Mouse (Mus musculus) lung, embryonic 16.5 days (tissue): ENCODE measurements around the gene Amz2. TPM values are rescaled to one million over a fixed set of nuclear protein-coding genes. Genes with fewer than 3 reads are reported as not detected.
"Not testable (repeated sequence)": the region's sequence is repeated elsewhere in the genome, so short reads cannot be mapped to it uniquely, and the experiment has no call there.

Experiments used
- ATAC-seq: fragments of 200-750 bp; cut with Nextera tagmentation; 2 replicates; pipeline ENCODE4 v1.8.0; 2017; ENCODE audit warnings: low read depth, mild to moderate bottlenecking, moderate library complexity
- H3K27ac ChIP-seq: fragments of 300-500 bp; sonication (generic); 2 replicates; pipeline ENCODE4 v1.5.1; 2014; ENCODE audit warnings: mild to moderate bottlenecking, control low read depth, low read length
- H3K27me3 ChIP-seq: fragments of 300-500 bp; sonication (generic); 2 replicates; pipeline ENCODE4 v1.6.1; 2014; ENCODE audit warnings: low read depth, low read length, mixed read lengths; ENCODE audit not compliant: control insufficient read depth, insufficient read depth
- H3K36me3 ChIP-seq: fragments of 300-500 bp; sonication (generic); 2 replicates; pipeline ENCODE4 v1.6.1; 2014; ENCODE audit warnings: low read length; ENCODE audit not compliant: control insufficient read depth, insufficient read depth
- H3K4me1 ChIP-seq: fragments of 300-500 bp; sonication (generic); replicated peaks from 2 replicates; pipeline ENCODE4 v1.6.1; 2014; ENCODE audit warnings: low read length, mixed read lengths; ENCODE audit not compliant: control insufficient read depth, insufficient read depth
- H3K4me2 ChIP-seq: fragments of 300-500 bp; sonication (generic); 2 replicates; pipeline ENCODE4 v1.6.1; 2014; ENCODE audit warnings: low read depth, low read length, control low read depth
- H3K4me3 ChIP-seq: fragments of 300-500 bp; sonication (generic); 2 replicates; pipeline ENCODE4 v1.5.1; 2014; ENCODE audit warnings: mild to moderate bottlenecking, low read length, control low read depth
- H3K9ac ChIP-seq: fragments of 300-500 bp; sonication (generic); 2 replicates; pipeline ENCODE4 v1.6.1; 2014; ENCODE audit warnings: low read length, control low read depth
- H3K9me3 ChIP-seq: fragments of 300-500 bp; sonication (generic); 2 replicates; pipeline ENCODE4 v1.6.1; 2016; ENCODE audit warnings: low read length; ENCODE audit not compliant: control insufficient read depth
- WGBS: fragments of 180-500 bp; shearing (Covaris S2); extraction: QIAGEN DNeasy Blood & Tissue Kit; methylation state at CpG from one replicate; pipeline ENCODE4 v1.1.7; 2014; 5-methylcytosine and 5-hydroxymethylcytosine counted together
- polyA plus RNA-seq: library from polyadenylated mRNA; unstranded; fragments of >200 nt; fragmentation: Nextera tagmentation; extraction: Ambion mirVana; gene quantifications from 2 replicates; pipeline ENCODE4 v1.2.1, GENCODE M21; 2015

Amz2 gene
- polyA plus RNA-seq, 1 experiment from 2014 or later = 40.4 TPM

DNA sequence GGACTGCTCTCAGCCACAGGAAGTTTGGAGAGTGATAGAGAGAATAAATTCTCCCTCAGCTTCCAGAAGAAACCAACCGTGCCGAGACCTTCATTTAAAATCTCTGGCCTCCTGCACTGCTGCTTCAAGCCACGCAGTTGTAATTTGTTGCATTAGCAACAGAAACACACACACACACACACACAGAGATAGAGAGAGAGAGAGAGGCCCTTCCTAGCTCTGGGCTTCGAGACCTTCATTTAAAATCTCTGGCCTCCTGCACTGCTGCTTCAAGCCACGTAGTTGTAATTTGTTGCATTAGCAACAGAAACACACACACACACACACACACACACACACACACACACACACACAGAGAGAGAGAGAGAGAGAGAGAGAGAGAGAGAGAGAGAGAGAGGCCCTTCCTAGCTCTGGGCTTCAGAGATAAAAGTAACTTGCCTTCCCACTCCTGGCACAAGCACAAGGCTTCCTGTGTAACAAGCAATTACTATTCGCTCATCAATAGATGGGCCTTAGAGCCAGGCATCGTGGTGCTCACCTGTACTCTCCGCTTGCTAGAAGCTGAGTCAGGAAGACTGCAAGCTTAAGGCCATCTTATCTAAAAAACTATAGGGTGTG, 67.2 kb downstream of the Amz2 start:
- H3K27ac ChIP-seq, H3K9ac ChIP-seq, H3K4me3 ChIP-seq, H3K4me2 ChIP-seq, H3K9me3 ChIP-seq, ATAC-seq, H3K36me3 ChIP-seq, H3K27me3 ChIP-seq: not testable (repeated sequence)
- 57% methylated on average over 8 of the region's 8 CpGs for WGBS
- H3K4me1 ChIP-seq = peaks cover 14% of the 10 kb centered on the region

DNA sequence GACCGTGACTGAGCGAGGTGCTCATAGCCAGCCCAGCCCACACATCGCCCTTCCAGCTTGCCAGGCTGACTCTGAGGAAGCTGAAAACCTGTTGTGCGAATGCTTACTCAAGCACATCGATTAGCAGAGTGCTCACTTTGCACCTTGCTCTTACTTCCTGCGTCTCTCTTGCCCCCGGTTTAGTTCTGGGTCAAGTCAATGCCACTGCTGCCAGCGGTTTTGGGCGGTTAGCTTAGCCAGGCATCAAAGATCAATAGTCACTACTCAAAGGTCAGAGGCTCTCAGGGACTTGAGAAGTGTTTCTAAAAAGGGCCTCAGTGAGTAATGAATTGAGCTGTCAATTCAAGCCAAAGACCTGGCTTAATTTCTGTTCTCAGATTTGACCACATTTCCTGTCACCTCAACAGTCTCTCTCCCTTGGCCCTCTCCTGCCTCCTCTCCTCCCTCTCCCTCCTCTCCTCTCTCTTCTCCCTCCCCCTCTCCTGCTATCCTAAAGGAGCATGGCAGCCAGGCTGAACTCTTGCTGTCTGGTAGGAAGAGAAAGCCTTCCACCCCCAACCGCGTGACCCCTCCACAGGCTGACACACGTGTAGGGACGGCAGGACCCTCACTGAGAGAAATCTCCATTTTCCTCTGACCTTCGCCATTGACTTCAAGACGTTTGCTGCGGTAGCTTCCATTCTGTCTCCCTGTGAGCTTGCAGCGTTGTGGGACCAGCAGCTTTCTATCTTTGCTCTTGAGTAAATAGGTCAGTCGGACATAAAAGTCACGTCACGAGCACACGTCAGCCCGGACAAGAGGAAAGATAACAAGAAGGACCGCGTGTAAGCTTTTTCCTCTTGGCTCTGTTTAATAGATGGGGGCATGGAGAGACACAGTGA, 69.4 kb downstream of the Amz2 start:
- no peaks in the 10 kb centered on the region for H3K9me3 ChIP-seq
- no peak overlapping the region for H3K4me2 ChIP-seq
- H3K4me1 ChIP-seq = peaks cover 18% of the 10 kb centered on the region
- no peaks in the 10 kb centered on the region for H3K36me3 ChIP-seq
- H3K27ac ChIP-seq = no peak overlapping the region
- no peak for ATAC-seq
- no peaks in the 10 kb centered on the region for H3K27me3 ChIP-seq
- no peak overlapping the region for H3K9ac ChIP-seq
- H3K4me3 ChIP-seq = no peak overlapping the region
- WGBS = 25% methylated on average over 24 of the region's 24 CpGs

DNA sequence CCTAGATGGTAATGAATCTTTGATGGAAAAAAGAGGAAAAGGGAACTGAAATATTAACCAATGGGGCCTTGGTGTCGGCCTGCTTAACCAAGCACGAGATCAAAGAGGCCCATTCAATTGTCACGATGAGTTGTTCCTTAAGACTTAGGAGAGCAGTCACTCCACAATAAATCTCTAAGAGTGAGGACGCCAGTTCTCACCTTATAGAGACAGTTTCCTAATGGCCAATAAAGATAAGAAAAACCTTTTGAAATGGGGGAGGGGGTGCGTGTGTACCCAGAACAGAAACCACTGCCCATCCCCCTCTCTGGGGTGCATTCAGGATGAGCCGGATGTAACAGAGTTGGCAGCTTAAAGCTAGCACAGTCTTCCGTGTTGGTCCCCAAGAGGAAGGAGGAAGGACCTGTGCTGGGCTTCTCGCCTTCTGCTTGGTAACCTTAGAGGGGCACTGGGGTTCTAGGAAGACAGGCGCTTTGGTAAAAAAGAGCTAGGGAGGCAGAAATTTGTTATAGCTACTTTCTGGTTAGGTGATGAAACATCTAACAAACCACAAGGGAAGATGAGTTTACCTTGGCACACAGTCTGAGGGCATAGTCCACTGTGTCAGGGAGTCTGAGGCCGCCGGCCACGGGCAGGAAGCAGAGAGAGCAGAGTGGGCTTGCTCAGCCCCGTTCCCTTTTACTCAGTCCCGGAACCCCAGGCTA, 70.2 kb downstream of the Amz2 start:
- Histone ChIP-seq H3K4me2 (peak overlapping the region; percentile 25; the same call in 1 of the 2 replicates), H3K27ac (no peak overlapping the region), H3K27me3 (no peaks in the 10 kb centered on the region), H3K4me3 (no peak overlapping the region), H3K4me1 (peaks cover 18% of the 10 kb centered on the region), H3K9me3 (no peaks in the 10 kb centered on the region), H3K36me3 (no peaks in the 10 kb centered on the region), H3K9ac (no peak overlapping the region)
- WGBS = 28% methylated on average over 14 of the region's 14 CpGs
- ATAC-seq = peak; percentile 64

DNA sequence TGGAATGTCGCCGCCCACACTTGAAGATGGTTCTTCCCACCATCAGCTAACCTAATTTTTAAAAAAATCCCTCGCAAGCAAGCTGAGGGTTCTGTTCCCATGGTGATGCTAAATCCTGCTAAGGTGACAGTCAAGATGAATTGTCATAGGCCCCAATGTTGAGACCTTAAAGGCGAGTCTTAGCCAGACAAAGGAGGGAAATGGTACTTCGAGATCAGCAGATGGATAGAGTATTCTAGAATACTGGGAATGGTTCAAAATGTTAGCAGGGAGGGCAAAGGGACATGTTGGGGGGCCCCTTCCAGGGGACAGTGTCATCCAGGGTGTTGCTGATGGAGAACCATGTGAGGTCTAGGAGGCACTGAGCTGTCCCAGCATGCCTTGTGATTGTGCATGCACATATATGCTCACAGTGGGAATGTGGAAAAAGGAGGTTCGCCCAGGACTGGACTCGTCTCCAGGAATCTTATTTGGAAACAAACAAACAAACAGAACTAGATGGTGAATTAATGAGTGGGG, 70.8 kb downstream of the Amz2 start:
- peak overlapping the region; percentile 25; the same call in 1 of the 2 replicates for H3K4me2 ChIP-seq
- H3K36me3 ChIP-seq = no peaks in the 10 kb centered on the region
- H3K4me1 ChIP-seq = peaks cover 18% of the 10 kb centered on the region
- H3K27me3 ChIP-seq = no peaks in the 10 kb centered on the region
- no peak overlapping the region for H3K27ac ChIP-seq
- H3K9ac ChIP-seq = no peak overlapping the region
- ATAC-seq = no peak
- no peaks in the 10 kb centered on the region for H3K9me3 ChIP-seq
- 63% methylated on average over 7 of the region's 7 CpGs for WGBS
- H3K4me3 ChIP-seq = no peak overlapping the region

DNA sequence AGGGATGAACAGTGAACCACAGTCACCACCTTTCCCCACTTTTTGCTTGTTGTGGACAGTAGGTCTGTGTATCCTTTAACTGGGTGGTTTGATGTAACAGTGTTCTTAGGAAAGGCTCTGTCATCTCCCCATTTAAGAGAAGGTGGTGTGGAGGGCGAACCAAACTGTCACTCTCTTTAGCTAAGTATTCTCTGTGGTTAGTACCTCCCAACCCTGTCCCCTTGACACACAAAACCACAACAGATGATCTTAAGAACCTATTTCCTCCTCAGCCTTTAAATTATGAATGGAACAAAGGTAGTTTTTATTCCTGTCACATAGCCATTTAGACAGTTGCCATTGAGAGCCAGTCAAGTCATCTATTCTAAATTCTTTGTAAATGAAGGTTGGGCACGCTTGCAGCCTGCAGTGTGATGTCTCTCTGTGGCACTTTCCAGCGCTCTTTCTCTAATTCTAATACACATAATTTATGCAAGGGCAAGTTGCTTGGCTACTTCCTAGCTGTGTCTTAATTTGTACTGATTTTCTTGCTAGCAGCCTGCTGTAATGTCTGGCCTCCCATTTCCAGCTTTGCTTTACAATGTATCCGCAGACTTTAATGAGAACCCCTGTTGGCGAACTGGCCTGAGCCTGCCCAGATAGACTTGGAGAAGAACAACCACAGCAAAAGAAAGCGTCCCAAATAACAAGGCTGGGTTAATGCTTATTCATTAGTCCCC, 71.4 kb downstream of the Amz2 start:
- ATAC-seq = no peak
- WGBS = 85% methylated on average over 6 of the region's 6 CpGs

DNA sequence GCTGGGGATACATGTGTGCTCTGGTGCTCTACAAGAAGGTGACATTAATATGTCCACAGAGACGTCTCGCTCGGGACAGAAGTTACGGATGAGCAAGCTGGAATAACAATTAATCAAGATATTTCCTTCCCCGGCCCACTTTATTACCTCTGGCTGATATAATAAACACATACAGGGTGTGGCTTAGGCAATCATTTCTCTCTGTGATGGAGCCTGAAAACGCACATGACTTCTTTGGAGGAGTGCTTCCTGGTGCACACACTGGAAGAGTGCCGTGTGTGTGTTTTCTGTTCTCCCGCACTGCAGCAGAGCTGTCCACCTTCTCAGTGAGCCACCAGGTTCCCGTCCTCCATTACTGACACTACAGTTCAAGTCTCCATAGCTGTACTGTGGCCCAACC, 72.2 kb downstream of the Amz2 start:
- H3K27ac ChIP-seq = peak overlapping the region; percentile 69
- peaks cover 18% of the 10 kb centered on the region for H3K4me1 ChIP-seq
- no peak overlapping the region; the same call in 1 of the 2 replicates for H3K4me2 ChIP-seq
- no peaks in the 10 kb centered on the region for H3K9me3 ChIP-seq
- no peaks in the 10 kb centered on the region for H3K36me3 ChIP-seq
- no peak overlapping the region for H3K9ac ChIP-seq
- H3K4me3 ChIP-seq = no peak overlapping the region
- H3K27me3 ChIP-seq = no peaks in the 10 kb centered on the region
- WGBS = 61% methylated on average over 9 of the region's 9 CpGs
- ATAC-seq = no peak

More for the DNA sequence above, 71.4 kb downstream of the Amz2 start:
- no peaks in the 10 kb centered on the region for H3K36me3 ChIP-seq
- no peaks in the 10 kb centered on the region for H3K9me3 ChIP-seq
- H3K9ac ChIP-seq = no peak overlapping the region
- H3K4me1 ChIP-seq = peaks cover 18% of the 10 kb centered on the region
- no peak overlapping the region for H3K4me3 ChIP-seq
- H3K27me3 ChIP-seq = no peaks in the 10 kb centered on the region
- no peak overlapping the region for H3K27ac ChIP-seq
- no peak overlapping the region for H3K4me2 ChIP-seq

- Histone ChIP-seq H3K9ac (no peak overlapping the region), H3K4me1 (peaks cover 18% of the 10 kb centered on the region), H3K4me2 (no peak overlapping the region), H3K9me3 (no peaks in the 10 kb centered on the region), H3K27me3 (no peaks in the 10 kb centered on the region), H3K36me3 (no peaks in the 10 kb centered on the region), H3K27ac (no peak overlapping the region), H3K4me3 (no peak overlapping the region)
- no peak for ATAC-seq
- 53% methylated on average over 5 of the region's 5 CpGs for WGBS
Measured at GRCm38 (mm10) chr11:109500206-109500605, 74.5 kb downstream of the Amz2 start.
